Mouse (Mus musculus): ENCODE data around the gene Mecom. TPM values are rescaled to one million over a fixed set of nuclear protein-coding genes. Genes with fewer than 3 reads are reported as not detected.

Gene Mecom
- polyA plus RNA-seq, 1 experiment from 2014 or later = 13.0 TPM

DNA sequence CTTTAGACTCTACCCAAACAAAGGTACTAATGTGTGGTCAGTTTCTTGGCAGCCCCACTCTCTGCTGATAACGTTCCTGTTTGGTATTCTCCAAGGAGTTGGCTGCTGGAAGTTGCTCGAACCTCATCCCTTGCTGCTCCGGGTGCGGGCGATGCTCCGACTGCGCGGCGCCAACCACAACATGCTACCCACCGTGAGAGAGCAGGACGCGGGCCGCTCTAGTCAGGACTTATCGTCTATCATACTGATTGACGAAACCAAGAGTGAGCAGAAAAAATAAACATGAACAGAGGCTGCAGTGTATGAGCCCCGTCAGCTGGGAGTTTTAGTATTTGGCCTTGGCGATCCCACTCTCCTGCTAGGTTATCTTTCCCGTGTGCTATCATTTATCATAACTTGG, 441.3 kb downstream of the Mecom start:
- DNase-seq (ENCODE audit: low spot score) (no peak), ATAC-seq (ENCODE audit: low read depth) (no peak)
- Histone ChIP-seq H3K27ac (replicated peaks; ENCODE audit: low read depth, low read length) (no peak overlapping the region), H3K4me3 (ENCODE audit: low read depth, low read length) (no peak overlapping the region), H3K27me3 (replicated peaks; ENCODE audit: control insufficient read depth, insufficient read depth, low read length) (no peaks in the 10 kb centered on the region; the same call in 1 of the 2 replicates), H3K9ac (ENCODE audit: low read depth, low read length) (no peak overlapping the region), H3K9me3 (ENCODE audit: control insufficient read depth, low read length) (no peaks in the 10 kb centered on the region), H3K36me3 (ENCODE audit: control insufficient read depth, insufficient read depth, low read length) (no peaks in the 10 kb centered on the region), H3K4me2 (ENCODE audit: low read depth, low read length) (peak overlapping the region; percentile 46), H3K4me1 (ENCODE audit: control insufficient read depth, insufficient read depth, low read length) (peaks cover 10% of the 10 kb centered on the region)
- WGBS = 44% methylated on average over 18 of the region's 18 CpGs

DNA sequence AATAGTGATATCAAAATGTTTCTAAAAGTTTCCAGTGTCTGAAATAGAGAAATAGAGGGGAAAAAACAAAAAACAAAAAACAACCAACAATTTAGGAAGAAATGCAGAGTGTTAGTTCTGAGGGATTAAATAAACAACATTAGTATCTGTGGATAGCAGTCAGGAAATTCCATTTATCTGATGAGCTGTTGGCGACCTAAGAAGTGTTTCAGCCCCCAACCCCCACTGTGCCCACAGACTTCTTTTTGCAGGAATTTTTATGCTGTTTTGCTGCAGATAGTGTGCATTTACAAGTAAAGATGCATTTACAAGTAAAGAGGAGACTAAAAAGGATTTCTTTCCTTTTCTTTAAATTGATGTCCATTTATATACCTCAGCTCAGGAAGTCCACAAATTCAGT, 441.9 kb downstream of the Mecom start:
- Histone ChIP-seq H3K4me3 (ENCODE audit: low read depth, low read length) (no peak overlapping the region), H3K27me3 (replicated peaks; ENCODE audit: control insufficient read depth, insufficient read depth, low read length) (no peaks in the 10 kb centered on the region; the same call in 1 of the 2 replicates), H3K9ac (ENCODE audit: low read depth, low read length) (no peak overlapping the region), H3K36me3 (ENCODE audit: control insufficient read depth, insufficient read depth, low read length) (no peaks in the 10 kb centered on the region), H3K4me2 (ENCODE audit: low read depth, low read length) (no peak overlapping the region), H3K4me1 (ENCODE audit: control insufficient read depth, insufficient read depth, low read length) (peaks cover 10% of the 10 kb centered on the region), H3K27ac (replicated peaks; ENCODE audit: low read depth, low read length) (no peak overlapping the region), H3K9me3 (ENCODE audit: control insufficient read depth, low read length) (no peaks in the 10 kb centered on the region)
- ATAC-seq (ENCODE audit: low read depth) (no peak), DNase-seq (ENCODE audit: low spot score) (no peak)
- WGBS = 26% methylated on average over 1 of the region's 1 CpGs

DNA sequence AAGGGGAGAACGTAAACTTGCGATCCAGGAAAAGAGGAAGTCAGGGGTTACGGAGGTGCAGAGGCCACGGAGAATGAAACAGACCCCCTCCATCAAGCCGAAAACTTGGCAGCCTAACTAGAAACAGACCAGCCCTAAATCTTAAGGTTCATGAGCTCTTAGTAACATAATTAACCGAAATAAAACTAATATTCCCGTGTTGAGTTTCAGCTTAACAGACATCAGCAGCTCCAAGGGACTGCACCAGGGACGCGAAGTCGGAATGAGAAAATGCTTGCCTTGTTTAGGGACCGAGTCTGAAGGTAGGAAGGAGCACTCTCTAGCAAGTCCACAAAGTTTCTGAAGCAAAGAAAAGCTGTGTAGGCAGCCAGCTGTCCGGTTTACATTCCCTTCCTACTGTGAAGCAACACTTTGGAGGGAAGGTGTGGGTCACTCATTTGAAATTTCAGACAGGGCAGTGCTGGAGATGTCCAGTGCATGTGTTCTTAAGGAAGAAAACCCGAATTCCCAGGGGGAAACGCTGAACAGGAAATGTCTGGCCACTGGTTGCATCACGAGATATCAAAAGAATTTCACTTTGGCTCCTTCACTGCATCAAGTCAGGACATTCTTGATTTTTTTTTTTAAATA, 442.5 kb downstream of the Mecom start:
- 0 out of 2 replicates have a peak overlapping the region, but pooled peaks have one; percentile 8 for H3K4me3 ChIP-seq (ENCODE audit: low read depth, low read length)
- H3K9me3 ChIP-seq (ENCODE audit: control insufficient read depth, low read length) = no peaks in the 10 kb centered on the region
- H3K9ac ChIP-seq (ENCODE audit: low read depth, low read length) = 0 out of 2 replicates have a peak overlapping the region, but pooled peaks have one; percentile 8
- H3K27ac ChIP-seq (replicated peaks; ENCODE audit: low read depth, low read length) = no peak overlapping the region
- DNase-seq (ENCODE audit: low spot score) (peak; percentile 62), ATAC-seq (ENCODE audit: low read depth) (no peak)
- no peaks in the 10 kb centered on the region; the same call in 1 of the 2 replicates for H3K27me3 ChIP-seq (replicated peaks; ENCODE audit: control insufficient read depth, insufficient read depth, low read length)
- H3K4me1 ChIP-seq (ENCODE audit: control insufficient read depth, insufficient read depth, low read length) = peaks cover 10% of the 10 kb centered on the region
- WGBS = 18% methylated on average over 15 of the region's 15 CpGs
- peak overlapping the region; percentile 50 for H3K4me2 ChIP-seq (ENCODE audit: low read depth, low read length)
- H3K36me3 ChIP-seq (ENCODE audit: control insufficient read depth, insufficient read depth, low read length) = no peaks in the 10 kb centered on the region

DNA sequence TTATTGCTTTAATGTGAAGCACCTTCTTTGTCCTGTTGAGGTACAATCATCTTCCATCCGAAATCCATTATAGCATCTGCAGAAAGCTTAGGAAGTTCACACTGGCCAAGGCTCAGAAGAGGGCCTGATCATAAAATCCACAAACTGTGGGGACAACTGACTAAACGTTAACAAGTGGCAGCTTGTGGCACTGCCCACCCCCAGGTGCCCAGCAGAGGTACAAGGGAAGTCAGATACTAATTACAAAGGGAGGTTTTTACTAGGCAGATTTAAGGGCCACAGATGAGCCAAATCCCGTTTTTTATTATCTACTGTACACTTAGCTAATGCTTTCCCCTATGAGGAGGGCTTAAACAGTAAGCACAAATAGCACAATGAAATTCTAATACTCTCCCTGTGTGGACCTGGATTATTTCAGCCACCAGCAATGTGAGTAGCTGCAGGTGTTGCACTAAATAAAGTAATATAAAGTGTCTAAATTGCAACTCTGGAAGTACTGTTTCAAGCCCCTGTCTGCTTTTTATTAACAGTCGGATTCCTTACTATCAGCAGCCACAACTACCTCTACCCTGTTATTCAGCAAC, 443.2 kb downstream of the Mecom start:
- DNase-seq (ENCODE audit: low spot score) (no peak), ATAC-seq (ENCODE audit: low read depth) (no peak)
- H3K27me3 ChIP-seq (replicated peaks; ENCODE audit: control insufficient read depth, insufficient read depth, low read length) = no peaks in the 10 kb centered on the region; the same call in 1 of the 2 replicates
- 37% methylated on average over 4 of the region's 4 CpGs for WGBS
- peak overlapping the region; percentile 50 for H3K4me2 ChIP-seq (ENCODE audit: low read depth, low read length)
- peaks cover 10% of the 10 kb centered on the region for H3K4me1 ChIP-seq (ENCODE audit: control insufficient read depth, insufficient read depth, low read length)
- H3K9me3 ChIP-seq (ENCODE audit: control insufficient read depth, low read length) = no peaks in the 10 kb centered on the region
- 0 out of 2 replicates have a peak overlapping the region, but pooled peaks have one; percentile 8 for H3K9ac ChIP-seq (ENCODE audit: low read depth, low read length)
- no peaks in the 10 kb centered on the region for H3K36me3 ChIP-seq (ENCODE audit: control insufficient read depth, insufficient read depth, low read length)
- no peak overlapping the region for H3K27ac ChIP-seq (replicated peaks; ENCODE audit: low read depth, low read length)
- 0 out of 2 replicates have a peak overlapping the region, but pooled peaks have one; percentile 8 for H3K4me3 ChIP-seq (ENCODE audit: low read depth, low read length)

DNA sequence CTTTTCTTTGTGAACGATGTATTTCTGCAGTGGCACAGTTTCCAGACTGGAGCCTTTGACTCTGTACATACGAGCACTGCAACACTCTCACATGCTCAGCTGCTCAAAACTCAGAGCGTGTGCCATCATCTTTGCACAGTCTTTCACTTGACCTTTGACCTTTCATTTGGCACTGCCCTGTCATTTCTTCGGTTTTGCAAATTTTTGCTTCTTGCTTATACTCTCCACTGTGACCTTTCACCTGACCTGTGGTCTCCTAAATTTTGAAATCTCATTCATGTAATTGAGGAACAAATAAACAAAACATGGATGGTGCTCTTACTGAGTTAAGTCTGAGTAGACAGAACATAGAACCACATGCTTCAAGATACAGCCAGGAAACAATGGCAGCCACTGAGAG, 446.7 kb downstream of the Mecom start:
- no peak for DNase-seq (ENCODE audit: low spot score)
- H3K4me1 ChIP-seq (ENCODE audit: control insufficient read depth, insufficient read depth, low read length) = peaks cover 15% of the 10 kb centered on the region
- H3K27ac ChIP-seq (replicated peaks; ENCODE audit: low read depth, low read length) = no peak overlapping the region
- no peak for ATAC-seq (ENCODE audit: low read depth)
- 61% methylated on average over 4 of the region's 4 CpGs for WGBS
- no peak overlapping the region for H3K4me3 ChIP-seq (ENCODE audit: low read depth, low read length)
- H3K9me3 ChIP-seq (ENCODE audit: control insufficient read depth, low read length) = no peaks in the 10 kb centered on the region
- no peaks in the 10 kb centered on the region; the same call in 1 of the 2 replicates for H3K27me3 ChIP-seq (replicated peaks; ENCODE audit: control insufficient read depth, insufficient read depth, low read length)
- no peak overlapping the region for H3K4me2 ChIP-seq (ENCODE audit: low read depth, low read length)
- H3K36me3 ChIP-seq (ENCODE audit: control insufficient read depth, insufficient read depth, low read length) = no peaks in the 10 kb centered on the region
- H3K9ac ChIP-seq (ENCODE audit: low read depth, low read length) = no peak overlapping the region

- Histone ChIP-seq H3K4me1 (ENCODE audit: control insufficient read depth, insufficient read depth, low read length) (peaks cover 8% of the 10 kb centered on the region; the same call in 1 of the 2 replicates), H3K4me3 (ENCODE audit: low read depth, low read length) (no peak overlapping the region), H3K27me3 (replicated peaks; ENCODE audit: control insufficient read depth, insufficient read depth, low read length) (no peaks in the 10 kb centered on the region), H3K36me3 (ENCODE audit: control insufficient read depth, insufficient read depth, low read length) (no peaks in the 10 kb centered on the region), H3K27ac (replicated peaks; ENCODE audit: low read depth, low read length) (no peak overlapping the region), H3K9me3 (ENCODE audit: control insufficient read depth, low read length) (no peaks in the 10 kb centered on the region), H3K9ac (ENCODE audit: low read depth, low read length) (no peak overlapping the region), H3K4me2 (ENCODE audit: low read depth, low read length) (no peak overlapping the region)
- ATAC-seq (ENCODE audit: low read depth) (no peak), DNase-seq (ENCODE audit: low spot score) (no peak)
- 71% methylated on average over 3 of the region's 3 CpGs for WGBS
Measured at GRCm38 (mm10) chr3:30097713-30098112, 450.1 kb downstream of the Mecom start.

GRCm38 (mm10) chr3:30097129-30097528, 450.7 kb downstream of the Mecom start:
- DNase-seq (ENCODE audit: low spot score) (no peak), ATAC-seq (ENCODE audit: low read depth) (no peak)
- WGBS = 52% methylated on average over 4 of the region's 4 CpGs
- no peak overlapping the region for H3K4me3 ChIP-seq (ENCODE audit: low read depth, low read length)
- no peaks in the 10 kb centered on the region for H3K27me3 ChIP-seq (replicated peaks; ENCODE audit: control insufficient read depth, insufficient read depth, low read length)
- H3K9ac ChIP-seq (ENCODE audit: low read depth, low read length) = no peak overlapping the region
- no peaks in the 10 kb centered on the region for H3K36me3 ChIP-seq (ENCODE audit: control insufficient read depth, insufficient read depth, low read length)
- no peak overlapping the region for H3K4me2 ChIP-seq (ENCODE audit: low read depth, low read length)
- no peaks in the 10 kb centered on the region for H3K9me3 ChIP-seq (ENCODE audit: control insufficient read depth, low read length)
- H3K27ac ChIP-seq (replicated peaks; ENCODE audit: low read depth, low read length) = no peak overlapping the region
- peaks cover 8% of the 10 kb centered on the region; the same call in 1 of the 2 replicates for H3K4me1 ChIP-seq (ENCODE audit: control insufficient read depth, insufficient read depth, low read length)

- no peaks in the 10 kb centered on the region for H3K27me3 ChIP-seq (replicated peaks; ENCODE audit: control insufficient read depth, insufficient read depth, low read length)
- 67% methylated on average over 1 of the region's 1 CpGs for WGBS
- H3K4me3 ChIP-seq (ENCODE audit: low read depth, low read length) = no peak overlapping the region
- no peak for DNase-seq (ENCODE audit: low spot score)
- no peaks in the 10 kb centered on the region for H3K9me3 ChIP-seq (ENCODE audit: control insufficient read depth, low read length)
- H3K9ac ChIP-seq (ENCODE audit: low read depth, low read length) = no peak overlapping the region
- no peak overlapping the region for H3K27ac ChIP-seq (replicated peaks; ENCODE audit: low read depth, low read length)
- no peak overlapping the region for H3K4me2 ChIP-seq (ENCODE audit: low read depth, low read length)
- no peak for ATAC-seq (ENCODE audit: low read depth)
- H3K36me3 ChIP-seq (ENCODE audit: control insufficient read depth, insufficient read depth, low read length) = no peaks in the 10 kb centered on the region
- peaks cover 8% of the 10 kb centered on the region; the same call in 1 of the 2 replicates for H3K4me1 ChIP-seq (ENCODE audit: control insufficient read depth, insufficient read depth, low read length)
Measured at GRCm38 (mm10) chr3:30093005-30093404, 454.8 kb downstream of the Mecom start.

All from embryonic facial prominence, embryonic 14.5 days (tissue).